Mouse (Mus musculus) lung, postnatal 0 days (tissue): Measurements from ENCODE around the gene Prph2. TPM values are rescaled to one million over a fixed set of nuclear protein-coding genes. Genes with fewer than 3 reads are reported as not detected.

Experiments
- ATAC-seq: fragments of 200-750 bp; cut with Nextera tagmentation; 2 replicates; pipeline ENCODE4 v1.8.0; 2017; ENCODE audit warnings: moderate library complexity
- DNase-seq: peaks from one replicate; pipeline ENCODE4 v3.0.0-alpha.2; 2016; ENCODE audit warnings: low spot score
- H3K27ac ChIP-seq: fragments of 300-500 bp; sonication (generic); 2 replicates; pipeline ENCODE4 v1.5.1; 2014; ENCODE audit warnings: antibody characterized with exemption, mild to moderate bottlenecking, low read length, mixed read lengths
- H3K27me3 ChIP-seq: fragments of 300-500 bp; sonication (generic); replicated peaks from 2 replicates; pipeline ENCODE4 v1.6.1; 2014; ENCODE audit warnings: low read length, mixed read lengths; ENCODE audit not compliant: insufficient read depth
- H3K36me3 ChIP-seq: fragments of 300-500 bp; sonication (generic); 2 replicates; pipeline ENCODE4 v1.6.1; 2014; ENCODE audit warnings: low read length, mixed read lengths; ENCODE audit not compliant: insufficient read depth
- H3K4me1 ChIP-seq: fragments of 300-500 bp; sonication (generic); 2 replicates; pipeline ENCODE4 v1.6.1; 2014; ENCODE audit warnings: antibody characterized with exemption, low read depth, low read length, mixed read lengths; ENCODE audit not compliant: insufficient read depth
- H3K4me2 ChIP-seq: fragments of 300-500 bp; sonication (generic); replicated peaks from 2 replicates; pipeline ENCODE4 v1.6.1; 2014; ENCODE audit warnings: low read depth, mild to moderate bottlenecking, low read length, moderate library complexity, mixed read lengths
- H3K4me3 ChIP-seq: fragments of 300-500 bp; sonication (generic); 2 replicates; pipeline ENCODE4 v1.5.1; 2014; ENCODE audit warnings: low read depth, low read length
- H3K9ac ChIP-seq: fragments of 300-500 bp; sonication (generic); replicated peaks from 2 replicates; pipeline ENCODE4 v1.6.1; 2014; ENCODE audit warnings: low read depth, mild to moderate bottlenecking
- H3K9me3 ChIP-seq: fragments of 300-500 bp; sonication (generic); 2 replicates; pipeline ENCODE4 v1.6.1; 2016; ENCODE audit warnings: low read length, mixed read lengths
- CTCF ChIP-seq: IDR thresholded peaks from 2 replicates; pipeline ENCODE4 v1.5.1; 2016; ENCODE audit warnings: antibody characterized with exemption, mild to moderate bottlenecking
- EP300 ChIP-seq: IDR thresholded peaks from 2 replicates; pipeline ENCODE4 v1.6.1; 2016; ENCODE audit warnings: antibody characterized with exemption, mild to moderate bottlenecking, control low read depth
- WGBS: fragments of 180-500 bp; shearing (Covaris S2); extraction: QIAGEN DNeasy Blood & Tissue Kit; methylation state at CpG from one replicate; pipeline ENCODE4 v1.1.7; 2014; 5-methylcytosine and 5-hydroxymethylcytosine counted together
- polyA plus RNA-seq: library from polyadenylated mRNA; unstranded; fragments of >200 nt; fragmentation: Nextera tagmentation; extraction: Ambion mirVana; gene quantifications from 2 replicates; pipeline ENCODE4 v1.2.1, GENCODE M21; 2015

Prph2 gene
- polyA plus RNA-seq, 1 experiment from 2014 or later, result not detected

DNA sequence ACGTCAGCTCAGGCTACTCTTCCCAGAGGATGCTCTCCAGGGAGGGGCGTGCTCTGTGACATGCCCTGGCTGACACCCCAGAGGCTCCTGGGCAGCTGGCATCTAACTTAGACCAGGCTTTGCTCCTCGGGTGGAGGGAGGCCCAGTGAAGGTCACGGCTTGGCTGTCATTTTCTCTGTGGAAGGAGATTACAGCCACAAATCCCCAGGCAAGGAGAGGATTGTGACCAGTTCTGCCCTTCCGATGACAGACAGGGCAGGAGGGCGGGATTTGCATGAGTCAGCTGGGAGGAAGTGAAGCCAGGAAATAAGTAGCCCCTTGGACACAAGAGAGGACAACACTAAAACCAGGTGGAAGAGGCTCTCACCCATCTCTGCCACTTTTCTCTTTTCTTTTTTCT lies 2.1 kb downstream of the Prph2 start:
- TF ChIP-seq EP300 (no peak), CTCF (no peak)
- Histone ChIP-seq H3K4me2 (no peak overlapping the region), H3K4me3 (no peak overlapping the region), H3K4me1 (no peaks in the 10 kb centered on the region), H3K9ac (no peak overlapping the region), H3K9me3 (no peaks in the 10 kb centered on the region), H3K27me3 (no peaks in the 10 kb centered on the region), H3K27ac (no peak overlapping the region), H3K36me3 (no peaks in the 10 kb centered on the region)
- ATAC-seq (no peak), DNase-seq (no peak)
- WGBS, result 37% methylated on average over 6 of the region's 6 CpGs

DNA sequence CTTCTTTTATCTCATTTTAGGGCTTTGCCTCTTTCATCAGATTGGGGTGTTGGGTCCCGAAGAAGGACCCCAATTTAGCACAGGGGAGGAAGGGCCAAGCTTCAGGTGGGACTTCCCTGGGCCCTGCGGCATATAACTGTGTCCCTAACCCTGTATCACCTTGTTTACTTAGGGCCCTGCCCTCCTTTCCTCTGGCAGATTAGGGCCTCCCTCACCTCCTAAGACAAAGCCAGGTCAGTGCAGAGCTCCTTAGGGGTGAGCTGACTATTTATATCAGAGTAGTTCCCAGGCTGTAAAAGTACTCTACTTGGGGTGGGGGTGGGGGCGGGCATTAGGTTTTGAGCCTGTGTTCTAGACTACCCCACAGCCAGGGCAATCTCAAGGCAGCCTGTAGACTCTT lies 4.9 kb downstream of the Prph2 start:
- Histone ChIP-seq H3K27me3 (no peaks in the 10 kb centered on the region), H3K4me2 (no peak overlapping the region), H3K9me3 (no peaks in the 10 kb centered on the region), H3K9ac (no peak overlapping the region), H3K4me3 (no peak overlapping the region), H3K27ac (no peak overlapping the region), H3K36me3 (no peaks in the 10 kb centered on the region), H3K4me1 (no peaks in the 10 kb centered on the region)
- DNase-seq (no peak), ATAC-seq (no peak)
- WGBS, result 66% methylated on average over 3 of the region's 3 CpGs
- TF ChIP-seq EP300, result no peak
- no peak for TF ChIP-seq CTCF

DNA sequence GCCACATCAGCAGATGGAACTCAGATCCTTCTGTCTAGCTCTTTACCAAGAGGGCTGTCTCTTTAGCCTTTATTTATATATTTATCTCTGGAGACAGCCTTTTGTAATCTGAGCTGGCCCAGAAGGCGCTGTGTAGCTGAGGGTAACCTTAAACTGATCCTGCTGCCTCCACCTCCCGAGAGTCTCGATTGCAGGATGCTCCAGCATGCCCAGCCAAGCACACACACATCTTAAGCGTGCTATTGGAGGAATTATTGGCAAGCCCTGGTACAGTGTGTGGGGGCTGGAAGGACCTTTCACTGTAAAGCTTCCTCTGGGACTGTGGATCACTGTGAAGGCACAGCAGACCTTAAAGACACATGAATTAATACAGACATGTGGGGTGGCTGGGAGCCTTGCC lies 8.7 kb downstream of the Prph2 start:
- Histone ChIP-seq H3K9ac (no peak overlapping the region), H3K36me3 (no peaks in the 10 kb centered on the region), H3K9me3 (no peaks in the 10 kb centered on the region), H3K4me3 (no peak overlapping the region), H3K4me1 (no peaks in the 10 kb centered on the region), H3K27me3 (no peaks in the 10 kb centered on the region), H3K4me2 (no peak overlapping the region), H3K27ac (no peak overlapping the region)
- TF ChIP-seq EP300, result no peak
- TF ChIP-seq CTCF, result no peak
- DNase-seq (no peak), ATAC-seq (no peak)
- WGBS, result 15% methylated on average over 4 of the region's 4 CpGs

DNA sequence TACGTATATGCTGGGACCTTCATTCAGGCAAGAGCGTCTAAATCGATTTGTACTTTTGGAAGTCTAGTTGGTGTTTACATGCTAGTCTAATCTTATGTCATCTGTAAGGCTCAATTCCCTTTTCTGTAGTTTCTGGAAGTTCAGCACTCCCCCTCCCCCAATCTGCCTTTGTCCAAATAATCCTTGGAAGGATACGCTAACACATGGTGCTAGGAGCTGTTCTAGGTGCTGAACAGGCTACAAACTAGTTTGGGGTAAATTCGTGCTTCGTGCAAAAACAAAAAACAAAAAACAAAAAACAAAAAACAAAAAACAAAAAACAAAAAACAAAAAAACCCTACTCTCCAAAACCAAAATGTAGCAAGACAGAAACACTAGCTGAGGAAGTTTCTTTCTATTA lies 10.6 kb downstream of the Prph2 start:
- ATAC-seq (no peak), DNase-seq (peak; percentile 25)
- Histone ChIP-seq H3K4me3 (no peak overlapping the region), H3K27me3 (no peaks in the 10 kb centered on the region), H3K36me3 (no peaks in the 10 kb centered on the region), H3K9me3 (no peaks in the 10 kb centered on the region), H3K27ac (no peak overlapping the region), H3K4me2 (no peak overlapping the region), H3K9ac (no peak overlapping the region), H3K4me1 (no peaks in the 10 kb centered on the region)
- TF ChIP-seq CTCF, result no peak
- TF ChIP-seq EP300, result no peak
- WGBS, result 49% methylated on average over 6 of the region's 6 CpGs

DNA sequence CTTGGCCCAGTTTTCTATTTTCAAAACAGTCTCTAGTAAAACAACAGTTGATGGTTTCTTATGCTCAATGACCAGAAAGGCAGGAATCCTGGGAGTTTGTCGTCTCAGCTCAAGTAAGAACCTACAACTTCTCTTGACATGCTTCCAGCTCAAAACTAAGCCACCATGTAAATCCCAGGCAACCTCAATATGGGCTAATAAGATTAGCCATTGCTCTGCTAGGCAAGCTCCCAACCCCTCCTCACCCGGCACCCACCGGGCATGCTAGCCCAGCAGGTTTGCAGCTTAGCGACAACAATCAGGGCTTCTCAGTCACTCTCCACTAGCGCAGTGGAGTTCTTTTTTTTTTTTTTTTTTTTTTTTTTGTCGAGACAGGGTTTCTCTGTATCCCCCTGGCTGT lies 15.9 kb downstream of the Prph2 start:
- no peak for ATAC-seq

DNA sequence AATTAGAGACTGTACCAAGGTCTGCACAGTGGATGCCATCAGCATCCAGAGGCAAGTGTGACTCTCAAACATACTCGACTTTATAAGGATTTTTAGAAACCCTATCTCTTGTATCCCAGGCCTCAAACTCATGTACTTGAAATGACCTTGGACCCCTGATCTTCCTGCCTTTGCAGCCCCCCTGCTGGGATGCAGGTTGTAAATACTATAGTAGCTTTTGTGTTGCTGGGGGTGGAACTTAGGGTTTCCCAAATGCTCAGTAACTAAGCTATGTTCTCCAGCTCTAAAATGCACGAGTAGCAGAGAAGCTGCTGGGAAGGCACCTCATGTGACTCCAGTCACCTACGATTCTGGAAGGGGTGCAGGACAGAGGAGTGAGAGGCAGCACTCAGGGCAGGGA lies 16.7 kb downstream of the Prph2 start:
- TF ChIP-seq CTCF (no peak), EP300 (no peak)
- DNase-seq (no peak), ATAC-seq (no peak)
- H3K9ac ChIP-seq, result no peak overlapping the region
- H3K27me3 ChIP-seq, result no peaks in the 10 kb centered on the region
- no peaks in the 10 kb centered on the region for H3K4me1 ChIP-seq
- 80% methylated on average over 3 of the region's 3 CpGs for WGBS
- H3K27ac ChIP-seq, result no peak overlapping the region
- no peaks in the 10 kb centered on the region for H3K9me3 ChIP-seq
- peaks cover 21% of the 10 kb centered on the region for H3K36me3 ChIP-seq
- no peak overlapping the region for H3K4me3 ChIP-seq
- H3K4me2 ChIP-seq, result no peak overlapping the region

More for the DNA sequence above, 15.9 kb downstream of the Prph2 start:
- H3K27me3 ChIP-seq, result no peaks in the 10 kb centered on the region
- peaks cover 14% of the 10 kb centered on the region for H3K36me3 ChIP-seq
- H3K27ac ChIP-seq, result no peak overlapping the region
- no peak for TF ChIP-seq CTCF
- TF ChIP-seq EP300, result no peak
- DNase-seq, result no peak
- no peaks in the 10 kb centered on the region for H3K4me1 ChIP-seq
- H3K9ac ChIP-seq, result no peak overlapping the region
- H3K9me3 ChIP-seq, result no peaks in the 10 kb centered on the region
- H3K4me3 ChIP-seq, result no peak overlapping the region
- 49% methylated on average over 6 of the region's 6 CpGs for WGBS
- no peak overlapping the region for H3K4me2 ChIP-seq

DNA sequence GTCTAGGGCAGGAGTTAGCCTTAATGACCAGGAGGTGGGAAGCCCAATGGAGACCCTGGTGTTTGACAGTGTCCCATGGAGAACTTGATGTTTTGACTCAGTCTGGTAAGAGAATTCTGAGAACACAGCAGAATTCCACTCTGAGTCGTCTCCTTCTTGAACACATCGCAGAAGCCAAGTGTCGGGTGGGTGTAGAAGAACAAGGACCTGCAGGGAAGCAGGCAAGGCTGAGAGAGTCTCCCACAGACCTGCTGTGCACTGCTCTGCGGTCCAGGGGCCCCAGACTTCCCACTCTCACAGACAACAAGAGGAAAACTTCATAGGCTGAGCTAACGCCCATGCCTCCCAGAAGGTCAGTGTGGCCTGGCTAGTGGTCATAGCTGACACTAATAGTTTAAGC lies 17.5 kb downstream of the Prph2 start:
- Histone ChIP-seq H3K4me3 (no peak overlapping the region), H3K36me3 (peaks cover 30% of the 10 kb centered on the region), H3K4me2 (no peak overlapping the region), H3K9ac (no peak overlapping the region), H3K27me3 (no peaks in the 10 kb centered on the region), H3K27ac (no peak overlapping the region), H3K4me1 (no peaks in the 10 kb centered on the region), H3K9me3 (no peaks in the 10 kb centered on the region)
- ATAC-seq, result no peak
- TF ChIP-seq CTCF, result no peak
- no peak for TF ChIP-seq EP300
- DNase-seq, result no peak
- WGBS, result 95% methylated on average over 5 of the region's 5 CpGs
